Mouse (Mus musculus) kidney, adult 11 months (tissue): ENCODE measurements around the gene Ocln.
A peak's percentile ranks its signal among the peaks of the same experiment; 100 is the strongest.
"Not testable (repeated sequence)": the region's sequence is repeated elsewhere in the genome, so short reads cannot be mapped to it uniquely, and the experiment has no call there.

Experiments used
- DNase-seq: peaks from one replicate; pipeline ENCODE4 v3.0.0; 2022

Ocln gene

DNA sequence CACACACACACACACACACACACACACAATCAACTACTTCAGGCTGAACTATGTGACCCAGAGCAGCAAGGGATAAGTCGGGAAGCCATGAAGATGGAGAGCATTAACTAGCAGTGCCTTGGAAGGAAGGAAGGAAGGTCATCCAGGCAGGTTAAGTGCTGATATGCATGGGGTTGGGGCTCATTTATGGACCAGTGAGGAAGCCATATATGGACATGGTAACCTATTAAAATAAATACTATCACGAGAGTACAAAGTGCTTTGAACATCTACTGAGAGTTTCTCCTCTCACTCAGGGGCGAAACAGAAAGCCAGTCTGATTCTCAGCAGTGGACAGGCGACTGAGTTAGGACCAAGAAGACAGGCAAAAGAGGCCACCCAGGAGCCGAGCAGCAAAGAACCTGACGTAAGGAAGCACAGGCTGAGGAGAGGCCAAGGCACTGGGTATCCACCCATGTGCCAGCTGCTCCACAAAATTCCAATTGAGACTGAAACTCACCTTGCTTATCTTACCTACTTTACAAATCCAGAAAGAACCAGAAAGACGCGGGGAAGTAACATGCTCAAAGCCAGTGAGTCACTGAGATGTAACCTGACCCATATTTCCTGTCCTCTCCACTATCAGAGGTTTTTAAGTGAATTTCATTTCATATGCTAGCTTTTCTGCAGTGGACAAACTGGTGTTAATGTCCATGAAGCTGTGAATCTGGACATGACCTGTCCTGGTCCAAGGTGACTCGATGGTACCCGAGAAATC is 9.3 kb downstream of the Ocln start:
- DNase-seq = no peak

DNA sequence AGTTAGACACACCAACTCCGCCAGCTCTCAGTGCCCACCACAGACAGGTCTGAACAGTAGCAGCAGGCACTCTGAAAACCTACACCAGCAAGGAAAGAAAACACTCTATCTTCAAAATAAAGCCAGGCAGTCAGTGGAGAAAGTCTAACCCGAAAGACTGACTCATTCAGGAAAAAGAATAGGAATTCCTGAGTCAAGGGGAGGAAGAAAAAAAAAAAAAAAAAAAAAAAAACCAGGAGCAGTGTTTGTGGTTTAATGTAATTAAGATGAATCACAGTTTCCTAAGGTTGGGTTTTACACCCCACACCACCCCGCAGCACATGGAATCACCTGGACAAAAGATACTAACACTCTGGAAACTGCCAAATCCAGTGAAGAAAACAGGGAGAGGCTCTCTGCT is 16.4 kb downstream of the Ocln start:
- DNase-seq = no peak

- DNase-seq = no peak
These were observed 19.6 kb downstream of the Ocln start for GRCm38 (mm10) chr13:100532788-100533365.

GRCm38 (mm10) chr13:100526649-100527038 is 25.9 kb downstream of the Ocln start:
- no peak for DNase-seq

DNA sequence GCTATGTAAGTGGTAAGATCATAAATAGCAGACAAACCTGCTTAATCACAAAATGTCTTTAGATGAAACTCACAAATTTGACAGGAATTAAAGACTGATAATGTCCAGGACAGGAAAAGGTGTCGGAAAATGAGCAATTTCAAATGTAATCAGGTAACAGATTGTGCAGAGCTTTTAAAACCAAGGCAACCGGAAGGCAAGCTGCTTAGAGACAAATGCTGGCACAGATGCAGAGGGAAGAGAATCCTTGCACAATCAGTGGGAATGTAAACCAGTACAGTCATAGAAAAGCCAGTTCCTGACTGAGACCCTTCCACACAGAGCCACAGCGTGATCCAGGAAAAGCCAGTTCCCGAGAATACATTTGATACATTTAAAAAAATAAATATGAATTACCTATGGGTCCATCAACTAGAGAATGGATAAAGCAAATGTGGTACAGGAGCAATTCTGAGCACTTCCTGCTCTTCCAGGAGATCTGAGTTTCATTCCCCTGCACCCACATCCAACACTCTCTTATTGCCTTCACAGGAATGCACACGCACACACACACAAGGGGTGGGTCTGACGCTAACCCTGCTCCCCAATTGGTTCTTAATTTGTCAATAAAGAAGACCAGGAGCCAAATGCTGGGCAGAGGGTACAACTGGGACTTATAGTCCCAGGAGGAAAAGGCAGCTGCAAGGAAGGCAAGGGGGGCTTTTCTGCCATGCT is 26.4 kb downstream of the Ocln start:
- DNase-seq = no peak

- DNase-seq = no peak
These were observed 27.6 kb downstream of the Ocln start for GRCm38 (mm10) chr13:100524896-100525295.

DNA sequence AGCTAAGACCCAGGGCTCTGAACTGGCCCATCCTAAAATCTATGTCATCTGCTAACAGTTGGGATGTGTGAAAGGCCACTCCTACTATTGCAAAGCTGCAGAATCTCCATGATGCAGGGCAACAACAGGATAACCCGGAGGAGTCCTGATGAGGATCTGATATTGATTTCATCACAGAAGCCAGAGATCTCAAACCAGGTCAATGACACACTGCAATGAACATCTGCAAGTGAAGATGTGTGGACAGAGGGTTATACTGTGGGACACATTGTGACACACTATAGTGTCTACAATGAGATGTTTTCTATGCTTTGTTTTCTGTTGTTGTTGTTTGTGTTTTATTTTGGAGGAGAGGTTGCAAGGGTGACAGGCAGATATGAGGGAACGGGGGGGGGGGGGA is 28.8 kb downstream of the Ocln start:
- no peak for DNase-seq

- DNase-seq = no peak
These were observed 30.6 kb downstream of the Ocln start for GRCm38 (mm10) chr13:100521724-100522591.

- peak; percentile 70 for DNase-seq
These were observed 33.4 kb downstream of the Ocln start for GRCm38 (mm10) chr13:100519162-100519561.

DNA sequence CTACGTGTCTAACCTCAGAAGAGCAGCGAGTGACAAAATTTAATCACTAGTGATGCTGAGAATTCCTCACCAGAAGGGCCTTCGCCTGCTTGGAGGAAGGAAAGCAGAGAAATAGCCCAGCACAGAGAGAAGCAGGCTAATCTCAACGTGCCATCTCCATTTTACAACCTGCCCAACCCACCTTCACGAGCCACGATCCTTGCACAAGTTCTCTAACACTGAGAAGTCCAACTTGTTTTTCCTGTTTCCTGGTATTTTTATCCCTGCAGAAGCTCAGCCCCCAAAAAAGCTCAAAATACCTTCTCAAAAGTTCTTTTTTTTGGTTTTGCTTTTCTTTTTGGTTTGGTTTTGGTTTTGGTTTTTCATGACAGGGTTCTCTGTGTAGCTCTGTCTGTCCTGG is 34.3 kb downstream of the Ocln start:
- DNase-seq = no peak

GRCm38 (mm10) chr13:100517652-100518153 is 34.8 kb downstream of the Ocln start:
- DNase-seq = no peak

DNA sequence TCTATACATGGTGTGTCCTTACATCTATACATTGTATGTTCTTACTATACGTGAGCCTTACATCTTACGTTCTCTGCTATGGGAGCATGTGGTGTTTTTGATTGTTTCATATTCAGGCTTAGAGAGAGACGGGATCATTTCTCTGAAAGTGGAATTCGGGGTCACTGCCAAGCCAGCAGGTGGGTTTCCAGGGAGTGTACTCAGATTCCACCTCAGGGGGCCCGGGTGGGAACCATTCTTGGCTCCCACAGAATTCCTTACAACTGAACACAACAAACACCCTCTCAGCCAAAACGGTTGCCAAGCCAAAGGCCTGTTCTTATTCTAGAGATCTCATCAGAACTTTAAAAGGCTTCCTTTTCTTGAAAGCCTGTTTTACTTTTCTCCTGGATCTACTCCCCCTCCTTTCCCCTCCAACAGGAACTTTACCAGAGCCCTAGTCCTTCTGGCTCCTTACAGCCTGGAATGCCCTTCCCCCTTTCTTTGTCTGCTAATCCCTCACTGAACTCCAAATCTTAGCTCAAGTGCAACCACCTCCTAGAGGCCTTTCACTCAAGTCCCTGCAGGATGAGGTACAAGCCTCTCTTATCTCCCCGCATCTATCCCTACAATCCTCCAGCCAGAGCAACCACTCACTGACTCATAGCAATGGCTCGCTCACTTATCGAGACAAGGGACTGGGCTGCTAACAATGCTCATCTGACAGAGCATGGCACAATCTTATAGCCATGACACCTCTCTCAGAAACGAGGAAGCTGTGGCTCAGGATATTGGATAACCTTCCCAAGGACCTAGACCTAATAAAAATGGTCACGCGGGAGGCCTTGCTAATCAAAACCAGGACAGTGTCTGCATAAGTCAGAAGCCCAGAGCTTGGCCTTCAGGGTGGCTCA is 36.1 kb downstream of the Ocln start:
- no peak for DNase-seq

- no peak for DNase-seq
These were observed 39.7 kb downstream of the Ocln start for GRCm38 (mm10) chr13:100512792-100513191.

- no peak for DNase-seq
These were observed 40.6 kb downstream of the Ocln start for GRCm38 (mm10) chr13:100511860-100512364.

GRCm38 (mm10) chr13:100511146-100511859 is 41.2 kb downstream of the Ocln start:
- no peak for DNase-seq

DNA sequence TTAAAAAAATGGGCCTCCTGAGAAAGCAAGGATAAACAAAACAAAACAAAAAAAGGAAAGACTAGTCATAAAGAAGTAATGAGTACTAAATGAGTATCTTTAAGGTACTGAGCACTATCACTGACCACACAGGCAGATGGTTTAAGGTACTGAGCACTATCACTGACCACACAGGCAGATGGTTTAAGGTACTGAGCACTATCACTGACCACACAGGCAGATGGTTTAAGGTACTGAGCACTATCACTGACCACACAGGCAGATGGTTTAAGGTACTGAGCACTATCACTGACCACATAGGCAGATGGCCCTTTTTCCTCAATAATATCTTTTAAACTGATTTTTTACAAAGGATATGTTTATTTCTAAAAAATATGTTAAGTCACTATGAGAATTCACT is 52.9 kb downstream of the Ocln start:
- DNase-seq = not testable (repeated sequence)

- DNase-seq = no peak
These were observed 57.2 kb downstream of the Ocln start for GRCm38 (mm10) chr13:100495337-100495736.

DNA sequence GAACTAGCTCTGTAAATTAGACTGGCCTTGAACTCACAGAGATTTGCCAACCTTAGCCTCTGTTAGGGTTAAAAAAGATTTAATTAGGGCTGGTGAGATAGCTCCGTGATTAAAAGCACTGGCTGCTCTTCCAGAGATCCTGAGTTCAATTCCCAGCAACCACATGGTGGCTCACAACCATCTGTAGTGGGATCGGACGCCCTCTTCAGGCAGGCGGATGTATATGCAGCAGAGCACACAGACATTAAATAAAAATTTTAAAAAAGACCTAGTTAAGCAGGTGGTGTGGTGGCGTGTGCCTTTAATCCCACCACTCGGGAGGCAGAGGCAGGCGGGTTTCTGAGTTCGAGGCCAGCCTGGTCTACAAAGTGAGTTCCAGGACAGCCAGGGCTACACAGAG is 58.1 kb downstream of the Ocln start:
- not testable (repeated sequence) for DNase-seq

GRCm38 (mm10) chr13:100493313-100493712 is 59.2 kb downstream of the Ocln start:
- DNase-seq = no peak

GRCm38 (mm10) chr13:100492061-100492787 is 60.3 kb downstream of the Ocln start, which contains the start of gene Gtf2h2:
TSS of gene Gtf2h2 (minus strand) at chr13:100492579.
- peak; percentile 59 for DNase-seq
